Mouse (Mus musculus): ENCODE measurements around the gene Sars2.

GRCm38 (mm10) chr7:28733211-28733610 is 8.6 kb upstream of the Sars2 start:
- TF ChIP-seq GATA1 (IDR thresholded peaks at IDR 0.05; ENCODE audit: borderline replicate concordance, low read length), result no peak
- TF ChIP-seq FLI1 (IDR thresholded peaks at IDR 0.05; ENCODE audit: low read length), result no peak

Data from megakaryocyte, embryonic 14.5 days (primary cell).